Mouse (Mus musculus) cerebellum, postnatal 25 days (tissue): ENCODE data around the gene Lgi2.

Experiments
- DNase-seq, 2 experiments: peaks; one replicate each; pipeline ENCODE4 v3.0.0; 2021; ENCODE audit warnings: mixed read lengths in 2 of 2

Lgi2 gene

DNA sequence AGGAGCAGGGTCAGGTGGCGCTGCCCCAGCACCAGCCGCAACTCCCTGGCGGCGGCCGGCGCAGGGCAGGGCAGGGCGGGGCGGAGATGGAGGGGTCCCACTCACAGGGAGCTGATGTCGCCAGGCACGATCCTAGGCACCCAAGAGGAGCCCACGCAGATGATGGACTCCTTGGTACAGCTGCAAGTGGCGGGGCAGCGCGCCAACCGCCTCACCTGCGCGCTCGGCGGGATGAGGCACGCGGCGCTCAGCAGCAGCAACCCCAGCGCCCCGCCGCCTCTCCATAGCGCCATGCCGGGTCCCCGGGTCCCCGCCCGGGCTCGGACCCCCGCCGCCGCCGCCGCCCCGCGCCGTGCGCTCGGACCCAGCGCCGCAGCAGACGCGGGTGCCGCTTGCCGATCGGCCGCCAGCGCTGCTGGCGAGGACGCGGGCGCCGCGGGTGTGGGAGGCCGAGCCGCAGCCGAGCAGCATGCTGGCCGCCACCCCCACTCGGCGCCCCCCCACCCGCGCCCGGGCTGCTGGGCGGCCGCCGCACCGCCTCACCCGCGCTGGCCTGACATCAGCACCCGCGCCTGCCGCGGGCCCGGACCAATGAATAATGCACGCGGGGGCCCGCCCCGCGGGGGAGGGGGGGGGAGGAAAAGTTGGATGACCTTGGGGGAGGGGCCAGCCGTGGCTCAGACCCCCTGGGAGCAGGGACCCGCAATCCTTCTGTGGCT, at the start of gene Lgi2:
Gene Lgi2 (minus strand): TSS at position 650 of the 719 bp plus-strand sequence.
- DNase-seq = peak; percentile 62 to 77

DNA sequence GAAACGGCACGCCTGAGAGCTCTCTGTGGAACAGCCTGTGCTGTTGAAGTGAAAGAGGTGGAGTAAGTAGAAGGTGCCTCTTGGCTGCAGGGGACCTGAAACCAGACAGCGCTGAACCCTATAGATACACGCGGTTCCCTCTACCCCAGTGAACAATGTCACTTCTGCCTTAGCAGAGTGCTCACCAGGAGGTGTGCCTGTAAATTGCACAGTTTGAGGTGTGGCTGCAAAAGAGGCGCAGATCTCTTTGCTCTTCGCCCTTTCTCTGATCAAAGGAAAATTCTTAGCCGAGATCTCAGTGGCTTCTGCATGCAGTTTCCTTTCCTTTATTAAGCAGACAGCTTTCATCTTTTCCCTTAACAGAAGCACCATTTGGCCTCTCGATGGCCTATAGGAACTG, 49.2 kb upstream of the Lgi2 start:
- no peak for DNase-seq

DNA sequence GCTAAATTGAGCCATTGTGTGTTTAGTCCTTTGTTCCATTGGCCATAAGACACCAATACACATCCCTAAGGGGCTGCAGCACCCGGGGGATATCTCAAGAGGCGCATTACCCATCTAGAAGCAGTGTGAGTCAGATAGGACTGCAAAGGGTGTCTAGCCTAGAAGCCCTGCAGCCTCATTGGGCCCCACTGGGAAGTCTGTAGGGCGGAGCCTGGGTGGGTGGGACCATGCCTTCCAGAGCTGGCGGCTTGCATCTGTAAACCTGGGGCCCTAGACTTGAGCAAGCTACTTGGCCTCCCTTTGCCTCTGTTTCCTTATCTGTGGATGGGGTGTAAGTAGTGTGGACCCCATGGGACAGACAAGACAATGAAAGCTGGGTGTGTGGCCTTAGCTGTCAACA, 48.4 kb upstream of the Lgi2 start:
- DNase-seq = no peak

DNA sequence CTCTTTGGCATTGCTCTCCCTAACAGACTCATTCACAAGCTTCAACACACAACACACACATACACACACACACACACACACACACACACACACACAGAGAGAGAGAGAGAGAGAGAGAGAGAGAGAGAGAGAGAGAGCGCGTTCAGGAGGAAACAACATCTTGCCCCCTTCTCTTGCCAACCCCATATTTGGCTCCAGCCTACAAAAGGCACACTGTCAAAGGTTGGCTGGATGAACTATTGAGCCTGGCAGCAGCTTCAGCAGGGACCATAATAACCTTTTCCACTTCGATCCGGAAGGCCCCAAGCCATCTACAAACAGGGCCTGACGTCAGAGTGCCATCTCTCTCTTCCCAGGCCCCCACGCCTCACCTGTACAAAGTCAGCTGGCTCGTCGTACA, 46.5 kb upstream of the Lgi2 start:
- no peak for DNase-seq

DNA sequence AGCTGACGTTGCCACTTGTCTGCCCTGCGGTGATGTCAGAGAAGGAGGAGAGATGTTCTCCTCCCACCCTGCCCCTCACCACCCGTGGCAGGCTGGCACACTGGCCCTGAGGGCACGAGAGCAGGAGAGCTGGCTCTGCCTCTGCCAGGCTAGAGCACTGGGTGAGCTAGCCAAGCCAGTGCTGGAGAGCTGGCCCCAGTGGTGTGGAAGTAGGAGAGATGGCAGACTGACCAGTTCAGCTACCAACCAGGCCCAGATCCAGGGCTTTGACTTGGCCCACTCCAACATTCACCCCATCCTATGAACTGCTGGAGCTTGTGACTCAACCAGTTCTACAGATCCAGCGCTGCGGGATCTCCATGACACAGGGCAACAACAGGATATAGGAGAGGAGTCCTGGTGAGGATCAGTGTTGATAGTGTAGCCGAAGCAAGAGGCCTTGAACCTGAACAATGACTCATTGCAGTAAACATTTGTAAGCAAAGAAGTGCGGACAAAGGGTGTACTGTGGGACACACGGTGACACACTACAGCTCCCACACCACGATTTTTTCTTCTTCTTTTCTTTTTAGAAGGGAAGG, 45.1 kb upstream of the Lgi2 start:
- DNase-seq = peak in 1 of 2 experiments; percentile 14

DNA sequence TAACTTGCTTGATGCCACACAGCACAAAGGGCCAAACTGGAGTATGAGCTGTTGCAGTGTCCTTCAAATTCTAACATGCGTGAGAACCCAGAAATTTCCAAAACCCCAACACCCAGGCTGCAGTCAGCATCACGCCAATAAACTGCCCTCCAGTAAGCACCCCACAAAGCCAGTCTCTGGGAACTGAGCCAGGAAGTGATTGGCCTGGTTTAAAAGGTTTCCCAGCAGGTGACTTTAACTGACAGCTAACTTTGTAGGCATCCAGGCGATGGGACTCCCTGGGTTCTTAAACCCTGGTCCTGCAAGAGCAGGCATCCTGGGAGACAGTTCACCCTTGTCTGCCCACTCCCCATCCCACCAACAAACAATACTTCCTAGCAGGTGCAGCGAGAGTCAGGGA, 44.0 kb upstream of the Lgi2 start:
- DNase-seq = peak in 1 of 2 experiments; percentile 42

DNA sequence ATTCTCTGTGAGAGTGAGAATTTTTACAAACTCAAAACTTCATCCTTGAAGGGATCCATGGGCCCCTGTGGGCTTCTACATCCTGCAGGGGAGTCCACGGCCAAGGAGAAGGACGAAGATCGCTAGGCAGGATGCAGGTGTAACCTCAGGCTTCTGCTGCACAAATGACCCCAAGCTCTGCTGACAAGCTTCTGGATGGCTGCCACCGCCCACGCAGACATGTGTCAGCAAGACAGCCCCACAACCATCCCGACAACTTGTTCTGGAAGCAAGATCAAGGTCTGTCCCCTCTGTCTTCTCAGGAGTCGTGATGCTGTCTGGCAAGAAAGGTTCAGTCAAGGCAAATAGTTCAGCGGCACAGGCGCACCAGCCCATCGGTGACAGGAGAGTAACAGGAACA, 43.4 kb upstream of the Lgi2 start:
- peak in 1 of 2 experiments; percentile 28 for DNase-seq

DNA sequence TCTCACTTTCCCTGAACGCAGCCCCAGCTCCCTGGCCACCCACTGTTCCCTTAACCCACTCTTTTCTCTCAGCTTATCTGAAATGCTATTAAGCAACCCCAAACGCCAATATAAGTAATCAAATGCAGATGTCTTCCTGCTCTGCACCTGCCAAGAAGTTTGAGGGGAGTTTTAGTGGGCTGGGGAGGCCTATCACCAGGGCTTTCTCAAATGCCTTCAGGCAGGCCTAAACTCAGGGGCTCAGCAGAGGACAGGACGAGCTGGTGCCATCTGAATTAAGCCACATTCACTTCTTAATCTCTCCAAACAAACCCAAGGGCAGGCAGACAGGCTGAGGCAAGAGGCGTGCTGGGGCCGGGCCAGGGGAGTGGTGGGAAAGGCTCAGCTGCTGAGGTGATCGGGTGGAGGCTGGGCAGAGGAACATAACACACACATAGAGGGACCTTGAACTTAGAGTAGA, 38.4 kb upstream of the Lgi2 start:
- no peak for DNase-seq

DNA sequence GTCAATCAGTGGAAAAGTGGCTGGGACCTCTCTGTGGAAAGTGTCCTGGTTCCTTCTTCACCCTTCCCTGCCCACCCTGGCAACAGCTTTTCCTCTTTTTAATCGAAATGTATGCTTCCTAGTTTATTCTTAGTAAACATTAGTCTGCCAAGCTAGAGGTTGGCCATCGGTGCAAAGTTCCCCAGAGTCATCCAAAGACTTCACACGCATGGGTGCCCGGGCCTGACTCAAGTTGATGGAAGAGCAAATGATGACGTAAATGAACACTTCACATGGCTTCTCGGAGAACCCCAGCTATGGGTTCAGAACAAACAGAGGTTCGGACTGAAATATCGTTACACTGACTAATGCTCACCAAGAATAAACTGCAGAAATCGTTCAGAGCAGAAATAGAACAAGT, 24.4 kb upstream of the Lgi2 start:
- no peak for DNase-seq

DNA sequence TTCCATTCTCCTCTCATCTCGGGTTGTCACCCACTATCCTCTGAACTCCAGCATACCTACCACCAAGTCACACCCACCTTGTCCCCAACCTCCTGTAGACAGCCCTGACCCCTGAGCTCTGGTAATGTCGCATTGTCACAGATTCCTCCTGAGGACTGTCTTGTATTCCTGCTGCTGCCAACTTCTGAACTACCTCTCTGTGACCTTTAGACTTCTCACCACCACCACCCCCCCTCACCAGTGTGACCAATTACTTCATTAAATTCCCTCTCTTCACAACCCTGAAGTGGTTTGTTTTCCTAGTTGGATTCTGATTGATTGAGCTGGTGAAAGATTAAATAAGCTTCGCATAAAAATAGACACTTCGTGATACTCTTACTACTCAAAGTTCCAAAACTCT, 22.4 kb upstream of the Lgi2 start:
- no peak for DNase-seq

DNA sequence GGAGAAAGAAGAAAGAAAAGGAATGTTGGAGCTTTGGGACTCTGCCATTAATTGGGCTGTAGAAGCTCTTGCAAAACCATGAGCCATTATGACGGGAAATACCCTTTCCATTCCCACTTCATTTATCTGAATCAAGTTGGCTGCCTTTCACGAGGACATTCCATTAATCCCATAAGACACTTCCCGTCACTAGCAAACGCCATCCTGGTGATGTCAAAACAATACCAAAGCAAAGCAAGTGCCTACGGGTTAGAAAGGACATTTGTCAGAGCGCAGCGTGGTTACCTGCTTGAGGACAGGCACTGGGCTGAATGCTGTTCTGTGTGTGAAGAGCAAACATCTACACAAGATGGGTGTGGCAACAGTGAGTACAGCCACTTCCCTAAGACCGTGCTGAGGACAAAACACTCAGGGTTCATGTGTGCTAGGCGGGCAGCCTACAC, 21.1 kb upstream of the Lgi2 start:
- no peak for DNase-seq

DNA sequence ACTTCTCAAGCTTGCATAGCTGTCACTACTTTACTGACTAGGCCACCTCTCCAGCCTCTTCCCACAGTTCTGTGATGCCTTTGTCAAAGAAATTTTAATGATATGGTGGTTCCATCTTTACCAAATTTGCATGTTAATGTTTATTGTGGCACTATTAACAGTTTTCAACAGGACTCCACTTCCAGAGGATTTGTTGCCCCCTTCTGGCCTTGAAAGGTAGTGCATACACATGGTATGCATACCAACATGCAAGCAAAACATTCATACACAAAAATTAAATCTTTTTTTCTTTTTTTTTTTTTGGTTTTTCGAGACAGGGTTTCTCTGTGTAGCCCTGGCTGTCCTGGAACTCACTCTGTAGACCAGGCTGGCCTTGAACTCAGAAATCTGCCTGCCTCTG, 6.3 kb upstream of the Lgi2 start:
- DNase-seq = no peak

DNA sequence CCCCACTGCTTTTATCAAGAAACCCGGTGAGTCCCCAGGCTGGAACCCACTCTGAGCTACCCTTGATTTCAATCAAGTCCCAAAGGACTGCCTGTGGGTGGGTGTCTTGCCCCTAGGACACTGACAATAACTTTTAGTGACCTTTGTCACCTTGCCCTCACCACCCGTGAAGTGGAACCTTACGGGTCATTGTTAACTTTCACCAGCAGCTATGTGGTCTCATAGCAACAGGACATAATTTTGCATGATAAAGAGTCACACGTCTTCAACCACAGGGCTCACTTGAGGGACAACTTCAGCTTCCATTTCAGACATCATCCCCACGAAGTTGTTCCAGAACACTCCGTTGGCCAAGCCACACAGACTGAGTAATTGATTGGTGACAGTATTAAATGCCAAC, 4.5 kb upstream of the Lgi2 start:
- no peak for DNase-seq

DNA sequence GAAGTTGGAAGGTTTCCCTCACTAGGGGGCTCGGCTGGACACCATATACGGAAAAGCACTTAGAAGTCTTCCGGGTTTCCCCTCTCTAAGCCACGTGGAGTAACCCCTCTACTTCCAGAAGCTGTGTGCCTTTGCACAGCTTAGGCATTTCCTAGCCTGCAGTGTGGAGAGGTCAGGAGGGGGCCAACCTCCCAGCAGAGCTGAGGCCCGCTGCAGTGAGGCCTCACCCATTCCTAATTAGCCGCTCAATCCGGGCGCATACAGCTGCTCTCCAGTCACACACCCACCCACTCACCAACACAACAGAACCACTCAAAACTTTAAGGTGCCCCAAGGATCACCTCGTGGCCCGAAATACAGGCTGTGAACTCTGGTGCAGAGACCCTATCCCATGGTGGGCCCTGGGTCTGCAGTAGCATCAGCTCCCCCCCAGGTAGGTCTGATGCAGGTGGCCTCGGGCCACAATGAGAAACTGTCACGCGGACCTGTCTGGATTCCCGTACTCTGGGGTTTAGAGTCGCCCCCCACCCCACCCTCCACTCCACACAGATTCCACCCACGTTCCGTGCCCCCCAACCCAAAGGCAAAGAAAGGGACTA, 949 bp downstream of the Lgi2 start:
- peak in 1 of 2 experiments; percentile 8 for DNase-seq

DNA sequence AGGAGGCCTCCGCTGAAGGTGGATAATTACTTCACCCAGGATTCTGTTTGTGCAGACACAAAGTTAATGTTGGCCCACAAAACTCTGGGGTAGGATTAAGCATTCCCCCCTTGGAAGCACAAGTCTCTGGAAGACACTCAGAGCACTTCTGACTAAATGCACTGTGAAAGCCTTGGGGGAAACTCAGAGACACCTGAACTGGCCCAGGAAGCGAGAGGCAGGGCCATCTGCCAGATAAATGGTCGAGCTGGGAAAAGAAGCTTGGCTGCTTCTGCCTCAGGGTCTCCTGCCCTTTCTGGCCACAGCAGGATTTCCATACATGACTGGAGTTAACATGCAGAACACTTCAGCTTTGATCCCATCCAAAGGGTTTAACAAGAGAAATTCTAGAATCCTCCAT, 1.9 kb downstream of the Lgi2 start:
- no peak for DNase-seq

DNA sequence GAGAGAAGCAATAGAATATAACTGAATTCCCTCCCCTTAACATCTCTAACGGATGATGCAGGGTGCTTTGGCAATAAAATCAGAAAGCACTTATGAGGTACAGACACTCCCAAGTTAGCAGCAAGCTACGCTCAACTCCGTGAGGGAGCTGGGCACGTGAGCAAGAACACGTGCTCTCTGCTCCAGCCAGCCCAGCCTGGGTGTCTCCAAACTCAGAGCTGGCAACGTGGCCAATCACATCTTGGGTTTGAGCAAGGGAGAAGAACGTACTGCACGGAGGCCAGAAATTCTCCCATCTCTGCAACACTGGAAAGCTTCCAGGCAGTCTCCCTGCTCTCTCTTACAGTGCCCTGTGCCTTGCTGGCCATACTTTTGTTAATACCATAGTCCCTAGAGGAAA, 6.0 kb downstream of the Lgi2 start:
- DNase-seq = peak; percentile 11 to 14

DNA sequence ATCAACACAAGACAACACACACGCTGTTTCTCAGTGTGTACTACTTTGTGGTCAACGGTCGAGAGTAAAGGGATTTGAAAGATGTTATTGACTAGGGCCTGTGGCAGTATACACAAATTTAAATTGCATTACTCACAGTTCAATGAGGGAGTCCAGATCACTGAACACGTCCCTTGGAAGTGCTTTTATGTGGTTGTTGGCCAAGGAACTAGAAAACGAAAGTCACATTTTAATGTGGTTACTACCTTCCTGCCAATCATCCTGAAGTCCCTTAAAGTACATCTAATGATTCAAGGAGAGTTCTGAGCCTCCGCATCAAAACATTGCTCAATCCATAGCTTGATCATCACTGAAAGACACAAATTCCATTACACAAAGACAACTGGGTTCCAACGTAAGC, 10.7 kb downstream of the Lgi2 start:
- no peak for DNase-seq

DNA sequence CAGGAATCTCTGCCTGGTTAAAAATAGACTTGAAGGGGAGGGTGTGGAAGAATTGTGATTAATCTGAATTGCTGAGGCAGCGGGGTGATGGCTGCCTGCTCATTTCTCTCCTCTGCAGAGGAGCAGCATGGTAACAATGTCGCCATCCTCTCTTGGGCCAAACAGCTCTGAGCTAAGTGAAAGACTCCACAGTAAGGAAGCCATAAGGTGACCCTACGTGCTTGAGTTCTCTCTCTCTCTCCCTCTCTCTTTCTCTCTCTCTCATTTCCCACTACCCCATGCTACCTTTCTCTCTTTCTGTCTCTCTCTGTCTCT, 15.0 kb downstream of the Lgi2 start:
- DNase-seq = no peak

DNA sequence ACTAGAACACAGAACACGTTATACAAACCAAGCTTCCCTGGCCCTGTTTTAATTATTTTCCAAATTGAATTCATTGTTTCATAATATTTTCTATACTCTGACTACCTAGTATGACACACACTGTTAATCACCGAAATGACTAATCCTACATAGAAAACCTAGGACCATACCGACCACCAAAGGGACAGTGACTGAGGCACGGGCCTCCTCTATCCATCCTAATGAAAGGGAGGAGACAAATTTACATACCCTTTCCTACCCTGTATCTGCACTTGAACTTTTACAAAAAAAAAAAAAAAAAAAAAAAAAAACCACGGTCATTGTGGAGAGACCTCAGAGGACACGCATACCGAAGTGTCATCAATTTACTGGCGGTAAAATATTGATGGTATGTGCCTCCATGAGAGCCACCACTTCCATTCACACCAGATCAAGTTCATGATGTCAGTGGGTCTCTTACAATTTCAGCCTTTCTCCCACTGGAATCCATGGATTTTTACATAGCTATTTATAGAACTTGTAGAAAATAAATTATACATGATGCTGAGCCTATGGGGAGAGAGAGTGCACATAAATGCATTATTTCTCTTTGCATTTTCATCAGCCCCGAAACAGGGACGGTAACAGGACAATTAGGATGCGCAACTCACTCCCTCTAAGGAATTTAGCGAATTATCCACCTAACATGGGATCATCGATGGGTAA, 15.5 kb downstream of the Lgi2 start:
- DNase-seq = no peak

DNA sequence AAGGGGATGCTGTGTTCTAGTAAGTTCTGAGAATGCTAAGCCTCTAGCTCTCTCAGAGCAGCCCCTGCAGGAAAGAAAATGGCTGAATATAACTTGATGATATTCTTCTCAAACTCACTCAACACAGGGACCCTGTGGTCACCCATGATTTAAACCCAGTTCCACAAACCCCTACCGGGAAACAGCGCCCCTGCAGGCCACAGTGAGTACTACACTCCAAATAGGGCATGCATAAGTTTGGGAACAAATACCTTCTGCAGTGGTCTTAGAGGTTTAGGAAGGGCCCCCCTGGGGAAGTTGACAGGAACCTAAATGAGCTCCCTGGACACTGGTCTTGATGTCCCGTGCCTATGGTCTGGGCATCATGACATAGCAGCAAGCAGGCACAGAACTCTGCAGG, 19.3 kb downstream of the Lgi2 start:
- DNase-seq = peak; percentile 33 to 41

DNA sequence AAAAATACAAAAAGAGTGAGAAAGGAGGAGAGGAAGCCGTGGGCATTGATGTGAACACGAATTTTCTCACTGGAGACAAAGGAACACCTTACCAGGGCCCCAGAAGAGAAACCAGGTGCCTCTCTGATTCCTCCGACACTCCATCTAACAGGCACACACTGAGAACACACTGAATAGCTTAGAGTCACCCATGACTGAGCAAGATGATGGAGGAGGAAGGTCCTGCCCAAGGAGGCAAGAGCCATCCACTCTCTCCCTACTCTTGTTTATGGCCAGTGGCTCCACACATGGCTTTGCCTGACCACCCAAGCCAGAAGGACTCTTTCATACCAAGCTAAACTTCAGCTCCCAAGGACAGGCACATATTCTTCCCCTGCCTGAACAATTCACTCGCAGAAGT, 22.5 kb downstream of the Lgi2 start:
- DNase-seq = no peak

DNA sequence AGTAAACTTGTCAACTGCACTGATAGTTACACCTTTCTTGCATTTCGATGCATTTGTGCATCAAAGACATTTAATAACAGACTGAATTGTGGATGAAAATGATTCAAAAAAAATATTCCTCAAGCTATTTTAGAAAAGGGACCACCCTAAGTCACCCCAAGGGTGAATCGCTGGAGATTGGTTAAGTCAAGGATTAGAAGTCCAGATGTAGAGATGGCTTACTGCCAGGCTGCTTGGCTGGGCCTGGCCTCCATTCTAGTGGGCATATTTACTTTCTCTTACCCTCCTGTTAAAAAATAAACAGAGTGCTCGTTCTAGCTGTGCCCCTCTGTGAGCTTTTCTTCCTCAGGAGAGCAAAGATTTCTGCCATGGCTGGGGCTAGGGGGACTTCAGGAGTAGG, 26.1 kb downstream of the Lgi2 start:
- no peak for DNase-seq

DNA sequence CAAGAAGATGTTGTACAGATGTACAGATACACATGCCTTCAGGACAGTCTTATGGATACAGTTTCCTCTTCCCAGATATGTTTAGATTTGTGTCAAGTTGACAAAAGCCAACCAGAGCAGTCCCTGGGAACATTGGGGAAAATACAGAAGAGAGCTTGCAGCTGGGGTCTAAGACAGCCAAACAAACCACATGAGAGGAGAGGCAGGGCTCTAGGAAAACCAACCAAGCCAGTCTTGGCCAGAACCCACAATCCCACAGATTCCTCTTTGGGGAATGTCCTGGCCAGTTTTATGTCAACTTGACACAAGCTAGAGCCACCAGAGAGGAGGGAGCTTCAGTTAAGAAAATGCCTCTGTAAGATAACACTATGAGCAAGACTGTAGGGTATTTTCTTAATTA, 26.8 kb downstream of the Lgi2 start:
- DNase-seq = no peak

DNA sequence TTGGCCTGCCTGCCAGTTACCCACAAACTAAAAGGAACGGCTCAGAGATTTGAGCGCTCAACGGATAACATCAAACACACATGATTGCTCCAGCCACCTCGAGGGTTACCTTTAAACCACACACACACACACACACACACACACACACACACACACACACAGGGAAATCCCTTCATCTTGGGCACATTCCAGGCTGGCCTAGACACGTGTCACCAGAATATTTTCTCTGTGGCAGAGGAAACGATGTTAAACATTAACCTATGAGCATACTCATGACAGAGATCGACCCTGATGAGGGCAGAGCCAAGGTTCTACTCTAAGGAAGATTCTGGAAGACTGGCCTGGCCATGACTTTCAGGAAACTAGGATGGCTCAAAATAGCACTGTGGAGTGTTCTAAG, 29.2 kb downstream of the Lgi2 start:
- no peak for DNase-seq
